Mouse (Mus musculus) liver, embryonic 16.5 days (tissue): ENCODE results near the gene Plekha6. TPM values are rescaled to one million over a fixed set of nuclear protein-coding genes. Genes with fewer than 3 reads are reported as not detected.
"Not testable (repeated sequence)": the region's sequence is repeated elsewhere in the genome, so short reads cannot be mapped to it uniquely, and the experiment has no call there.

Experiments used
- ATAC-seq: fragments of 200-750 bp; cut with Nextera tagmentation; 2 replicates; pipeline ENCODE4 v1.8.0; 2017; ENCODE audit warnings: low read depth, mild to moderate bottlenecking, moderate number of reproducible peaks, moderate library complexity
- H3K27ac ChIP-seq: fragments of 300-500 bp; sonication (generic); 2 replicates; pipeline ENCODE4 v1.5.1; 2014; ENCODE audit warnings: mild to moderate bottlenecking, low read length
- H3K27me3 ChIP-seq: fragments of 300-500 bp; sonication (generic); 2 replicates; pipeline ENCODE4 v1.6.1; 2014; ENCODE audit warnings: low read depth, low read length, mixed read lengths; ENCODE audit not compliant: control insufficient read depth, insufficient read depth
- H3K36me3 ChIP-seq: fragments of 300-500 bp; sonication (generic); 2 replicates; pipeline ENCODE4 v1.6.1; 2014; ENCODE audit warnings: mild to moderate bottlenecking; ENCODE audit not compliant: control insufficient read depth, insufficient read depth
- H3K4me1 ChIP-seq: fragments of 300-500 bp; sonication (generic); 2 replicates; pipeline ENCODE4 v1.6.1; 2014; ENCODE audit warnings: low read depth, low read length, mixed read lengths; ENCODE audit not compliant: control insufficient read depth
- H3K4me2 ChIP-seq: fragments of 300-500 bp; sonication (generic); 2 replicates; pipeline ENCODE4 v1.6.1; 2014; ENCODE audit warnings: low read depth, low read length, mixed read lengths
- H3K4me3 ChIP-seq: fragments of 300-500 bp; sonication (generic); 2 replicates; pipeline ENCODE4 v1.5.1; 2014; ENCODE audit warnings: low read depth, mild to moderate bottlenecking, low read length
- H3K9ac ChIP-seq: fragments of 300-500 bp; sonication (generic); 2 replicates; pipeline ENCODE4 v1.6.1; 2014; ENCODE audit warnings: low read depth, low read length
- H3K9me3 ChIP-seq: fragments of 300-500 bp; sonication (generic); replicated peaks from 2 replicates; pipeline ENCODE4 v1.6.1; 2016; ENCODE audit warnings: low read length; ENCODE audit not compliant: control insufficient read depth
- WGBS: fragments of 180-500 bp; shearing (Covaris S2); extraction: QIAGEN DNeasy Blood & Tissue Kit; methylation state at CpG from one replicate; pipeline ENCODE4 v1.1.7; 2014; ENCODE audit not compliant: insufficient replicate concordance; 5-methylcytosine and 5-hydroxymethylcytosine counted together
- polyA plus RNA-seq: library from polyadenylated mRNA; unstranded; fragments of >200 nt; fragmentation: Nextera tagmentation; extraction: Ambion mirVana; gene quantifications from 2 replicates; pipeline ENCODE4 v1.2.1, GENCODE M21; 2015

Gene Plekha6
- polyA plus RNA-seq, 1 experiment from 2014 or later, result 3.7 TPM

DNA sequence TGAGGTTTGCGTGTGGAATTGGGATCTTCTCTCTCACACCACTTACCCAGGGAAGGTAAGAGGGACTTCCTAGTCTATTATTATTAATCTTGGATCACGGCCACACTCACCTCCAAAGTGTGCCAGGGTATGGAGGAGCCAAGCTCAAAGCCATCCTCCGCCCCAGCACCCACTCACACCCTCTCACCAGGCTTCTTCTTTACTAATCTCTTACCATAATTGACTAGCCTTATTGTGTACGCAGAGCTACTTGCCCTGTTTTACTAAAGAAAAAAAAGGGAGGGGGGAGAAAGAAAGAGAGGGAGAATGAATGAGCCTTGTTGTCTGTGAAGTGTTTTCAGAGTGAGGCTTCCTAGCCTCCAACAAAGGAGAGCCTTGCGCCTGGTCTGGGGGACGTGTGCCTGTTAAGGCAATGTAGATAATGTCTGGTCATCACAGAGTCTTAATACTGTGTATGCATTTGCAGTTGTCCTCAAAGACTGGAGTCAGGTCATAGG is 164.3 kb downstream of the Plekha6 start:
- Histone ChIP-seq H3K27me3 (peaks cover 23% of the 10 kb centered on the region), H3K9ac (no peak overlapping the region), H3K27ac (no peak overlapping the region), H3K4me3 (no peak overlapping the region), H3K4me1 (no peaks in the 10 kb centered on the region), H3K4me2 (no peak overlapping the region), H3K9me3 (no peaks in the 10 kb centered on the region), H3K36me3 (no peaks in the 10 kb centered on the region)
- ATAC-seq, result no peak
- WGBS, result 69% methylated on average over 6 of the region's 6 CpGs

DNA sequence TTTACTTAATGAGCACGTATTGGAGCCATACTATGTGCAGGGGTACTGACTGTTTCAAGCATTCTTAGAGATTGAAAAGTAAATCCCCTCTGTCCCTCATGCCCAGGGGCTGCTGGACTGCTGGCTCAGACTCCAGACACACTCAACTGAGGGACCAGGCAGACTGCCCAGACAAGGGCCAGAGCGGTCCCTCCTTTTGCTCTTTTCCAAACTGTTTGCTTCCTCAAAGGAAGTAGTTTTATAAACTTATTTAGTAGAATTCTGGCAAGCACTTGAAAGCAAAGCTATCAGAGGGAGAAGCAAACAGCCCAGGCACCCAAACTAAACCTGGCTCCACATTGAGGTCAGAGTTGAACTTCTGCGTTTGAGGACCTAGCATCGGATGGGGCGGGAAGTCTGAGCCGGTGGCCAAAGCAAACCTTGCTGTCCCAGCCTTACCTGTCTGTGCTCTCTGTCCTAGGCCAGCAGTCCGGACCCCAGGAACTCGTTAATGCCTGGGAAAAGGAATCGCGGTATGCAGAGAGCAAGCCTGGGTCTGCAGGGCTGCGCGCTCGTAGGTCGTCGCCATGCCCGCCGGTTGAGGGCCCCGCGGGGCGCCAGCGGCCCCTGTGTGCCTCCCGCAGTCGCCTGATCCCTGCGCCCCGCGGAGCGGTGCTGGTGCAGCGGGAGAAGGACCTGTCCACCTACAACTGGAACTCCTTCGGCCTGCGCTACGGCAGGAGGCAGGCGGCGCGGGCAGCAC is 165.1 kb downstream of the Plekha6 start:
- ATAC-seq, result peak; percentile 19; the same call in 1 of the 2 replicates
- peaks cover 23% of the 10 kb centered on the region for H3K27me3 ChIP-seq

DNA sequence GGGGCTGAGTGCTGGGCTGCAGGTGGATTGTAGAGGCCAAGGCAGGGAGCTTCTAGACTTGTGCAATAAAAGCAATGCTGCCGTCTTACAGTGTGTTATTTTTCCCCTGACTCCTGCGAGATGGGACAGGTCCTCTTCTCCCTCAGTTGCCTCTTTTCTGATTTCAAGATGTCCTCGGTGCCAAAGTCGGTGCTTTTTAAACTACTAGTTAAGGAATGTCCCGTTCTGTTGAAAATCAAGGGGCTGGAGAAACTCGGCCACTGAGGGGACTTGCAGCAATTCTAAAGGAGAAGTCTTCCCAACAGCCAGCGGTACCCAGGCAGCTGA is 165.6 kb downstream of the Plekha6 start:
- Histone ChIP-seq H3K36me3 (no peaks in the 10 kb centered on the region), H3K27ac (no peak overlapping the region), H3K9me3 (no peaks in the 10 kb centered on the region), H3K4me1 (no peaks in the 10 kb centered on the region), H3K4me2 (peak overlapping the region; percentile 42), H3K27me3 (peaks cover 23% of the 10 kb centered on the region), H3K4me3 (peak overlapping the region; percentile 25; the same call in 1 of the 2 replicates), H3K9ac (no peak overlapping the region)
- ATAC-seq, result no peak
- WGBS, result 18% methylated on average over 7 of the region's 7 CpGs

More for the DNA sequence above, 165.1 kb downstream of the Plekha6 start:
- Histone ChIP-seq H3K9ac (no peak overlapping the region), H3K4me1 (no peaks in the 10 kb centered on the region), H3K4me2 (peak overlapping the region; percentile 42), H3K27ac (no peak overlapping the region), H3K4me3 (peak overlapping the region; percentile 25; the same call in 1 of the 2 replicates), H3K36me3 (no peaks in the 10 kb centered on the region), H3K9me3 (no peaks in the 10 kb centered on the region)
- WGBS, result 10% methylated on average over 34 of the region's 34 CpGs

DNA sequence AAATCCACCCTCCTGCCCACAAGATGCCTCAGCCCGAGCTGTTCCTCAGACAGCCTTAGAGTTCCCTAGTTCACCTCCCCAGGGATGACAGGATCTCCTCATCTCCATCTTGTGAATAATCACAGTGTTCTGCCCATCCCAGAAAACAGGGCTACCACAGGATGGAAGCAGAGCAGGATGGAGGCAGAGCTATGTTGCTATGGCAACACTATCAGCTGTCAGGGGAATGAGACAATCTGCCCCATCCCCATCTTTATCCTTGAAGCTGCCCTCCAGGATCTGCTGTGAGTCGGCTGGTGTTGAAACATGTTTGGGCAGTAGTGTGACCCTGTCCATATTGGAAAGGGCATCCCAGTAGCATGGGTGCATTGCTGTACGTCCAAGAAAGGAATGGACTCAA is 167.1 kb downstream of the Plekha6 start:
- Histone ChIP-seq H3K27me3 (peaks cover 23% of the 10 kb centered on the region), H3K4me2 (no peak overlapping the region), H3K9ac (no peak overlapping the region), H3K27ac (no peak overlapping the region), H3K4me1 (no peaks in the 10 kb centered on the region), H3K4me3 (no peak overlapping the region), H3K9me3 (no peaks in the 10 kb centered on the region), H3K36me3 (no peaks in the 10 kb centered on the region)
- no peak for ATAC-seq
- 45% methylated on average over 3 of the region's 3 CpGs for WGBS

DNA sequence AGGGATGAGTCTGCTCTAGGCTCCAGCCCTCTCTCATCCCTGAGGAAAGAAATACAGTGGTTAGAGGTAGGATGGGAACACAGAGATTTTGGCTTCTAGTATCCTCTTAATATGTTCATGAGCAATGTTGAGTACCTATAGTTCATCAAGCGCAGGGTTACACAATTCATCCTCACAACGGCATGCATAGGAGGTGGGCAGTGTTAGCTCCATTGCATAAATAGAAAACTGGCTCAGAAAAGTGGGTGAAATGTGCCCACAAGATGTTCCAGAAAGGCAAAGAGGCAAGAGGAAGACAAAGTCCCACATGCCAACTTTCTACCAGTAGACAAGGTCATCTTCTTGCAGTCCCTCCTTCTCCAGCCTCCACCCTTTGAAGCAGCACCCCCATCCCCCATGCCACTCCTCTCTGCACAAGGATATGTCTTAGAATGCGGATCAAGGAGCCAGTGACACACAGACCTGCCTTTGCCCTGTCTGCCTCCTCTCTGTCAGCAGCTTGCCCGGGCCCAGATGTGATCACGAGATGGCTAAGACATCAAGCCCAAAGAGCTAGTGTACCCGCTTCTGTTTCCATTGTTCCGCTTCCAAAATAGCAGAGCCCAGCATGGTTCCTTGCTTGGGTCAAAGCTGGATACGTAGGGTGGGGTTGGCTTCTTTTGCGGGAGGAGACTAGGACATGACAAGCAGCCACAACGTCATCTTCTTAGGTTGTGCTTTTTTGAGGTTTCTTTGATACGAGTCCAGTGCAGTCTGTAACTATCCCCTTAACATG is 168.8 kb downstream of the Plekha6 start:
- Histone ChIP-seq H3K9ac (no peak overlapping the region), H3K9me3 (no peaks in the 10 kb centered on the region), H3K4me2 (no peak overlapping the region), H3K27me3 (peaks cover 23% of the 10 kb centered on the region), H3K36me3 (no peaks in the 10 kb centered on the region), H3K4me3 (no peak overlapping the region), H3K27ac (no peak overlapping the region), H3K4me1 (no peaks in the 10 kb centered on the region)
- no peak for ATAC-seq
- WGBS, result 67% methylated on average over 11 of the region's 11 CpGs

DNA sequence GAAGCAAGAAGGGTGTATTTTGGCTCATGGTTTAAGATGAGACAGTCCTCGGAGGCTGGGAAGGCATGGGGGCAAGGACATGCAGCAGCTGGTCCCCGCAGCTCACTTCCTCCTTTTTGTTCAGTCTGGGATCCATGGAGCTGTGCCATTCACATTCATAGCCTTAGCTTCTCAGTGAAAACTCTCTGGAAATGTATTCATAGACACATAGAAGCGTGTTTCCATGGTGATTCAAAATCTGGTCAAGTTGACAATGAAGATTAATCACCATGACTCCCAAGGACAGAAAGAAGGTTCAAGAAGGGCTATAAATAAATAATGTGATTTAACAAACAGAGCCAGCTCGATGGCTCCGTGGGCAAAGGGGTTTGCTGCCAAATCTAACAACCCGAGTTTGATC is 169.9 kb downstream of the Plekha6 start:
- H3K4me1 ChIP-seq, result no peaks in the 10 kb centered on the region
- H3K4me3 ChIP-seq, result no peak overlapping the region
- WGBS, result 56% methylated on average over 6 of the region's 6 CpGs
- no peaks in the 10 kb centered on the region for H3K9me3 ChIP-seq
- H3K27me3 ChIP-seq, result peaks cover 15% of the 10 kb centered on the region
- no peak overlapping the region for H3K9ac ChIP-seq
- H3K27ac ChIP-seq, result no peak overlapping the region
- no peak for ATAC-seq
- H3K36me3 ChIP-seq, result no peaks in the 10 kb centered on the region
- no peak overlapping the region for H3K4me2 ChIP-seq

DNA sequence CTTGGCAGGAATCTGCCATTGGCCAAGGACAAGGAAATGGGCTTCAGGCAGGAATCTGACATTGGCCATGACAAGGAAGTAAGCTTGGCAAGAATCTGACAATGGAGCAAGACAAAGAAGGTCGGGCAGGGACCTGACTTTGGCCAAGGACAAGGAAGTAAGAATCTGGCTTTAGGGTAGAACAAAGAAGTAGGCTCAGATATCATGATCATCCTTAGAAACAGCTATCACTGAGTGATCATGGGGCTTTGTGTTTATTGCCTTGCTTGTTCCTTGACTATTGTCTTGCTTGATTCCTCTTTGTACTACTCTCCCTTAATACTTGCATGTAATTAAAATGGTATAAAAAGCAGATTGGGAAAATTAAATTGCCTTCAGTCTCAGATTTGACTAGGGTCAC is 176.4 kb downstream of the Plekha6 start:
- WGBS, result 21% methylated on average over 1 of the region's 1 CpGs
- not testable (repeated sequence) for H3K27ac ChIP-seq, H3K27me3 ChIP-seq, H3K9ac ChIP-seq, H3K36me3 ChIP-seq, H3K4me2 ChIP-seq, H3K4me1 ChIP-seq, H3K9me3 ChIP-seq, ATAC-seq, H3K4me3 ChIP-seq

DNA sequence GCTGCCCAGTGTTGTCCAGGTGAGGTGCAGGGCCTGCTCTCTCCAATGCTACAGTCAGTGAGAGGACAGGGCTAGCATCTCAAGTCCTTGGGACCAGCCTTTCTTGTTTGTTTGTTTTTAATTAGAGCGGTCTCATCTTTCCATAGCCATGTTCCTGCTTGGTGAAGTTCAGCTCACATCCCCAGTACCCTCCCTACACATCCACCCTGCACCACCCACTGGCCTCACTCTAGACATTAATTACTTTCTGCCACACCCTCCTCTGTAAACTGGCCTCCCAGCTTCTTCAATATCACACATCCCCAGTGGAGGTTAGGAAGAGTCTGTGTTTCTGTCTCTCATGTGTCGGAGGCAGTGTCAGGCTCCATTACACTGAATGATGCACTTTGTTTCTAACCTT is 180.3 kb downstream of the Plekha6 start:
- Histone ChIP-seq H3K36me3 (no peaks in the 10 kb centered on the region), H3K4me2 (no peak overlapping the region), H3K27me3 (no peaks in the 10 kb centered on the region), H3K4me1 (no peaks in the 10 kb centered on the region; the same call in 1 of the 2 replicates), H3K27ac (no peak overlapping the region), H3K9me3 (no peaks in the 10 kb centered on the region), H3K9ac (no peak overlapping the region), H3K4me3 (no peak overlapping the region)
- ATAC-seq, result no peak
- WGBS, result 80% methylated on average over 2 of the region's 2 CpGs

DNA sequence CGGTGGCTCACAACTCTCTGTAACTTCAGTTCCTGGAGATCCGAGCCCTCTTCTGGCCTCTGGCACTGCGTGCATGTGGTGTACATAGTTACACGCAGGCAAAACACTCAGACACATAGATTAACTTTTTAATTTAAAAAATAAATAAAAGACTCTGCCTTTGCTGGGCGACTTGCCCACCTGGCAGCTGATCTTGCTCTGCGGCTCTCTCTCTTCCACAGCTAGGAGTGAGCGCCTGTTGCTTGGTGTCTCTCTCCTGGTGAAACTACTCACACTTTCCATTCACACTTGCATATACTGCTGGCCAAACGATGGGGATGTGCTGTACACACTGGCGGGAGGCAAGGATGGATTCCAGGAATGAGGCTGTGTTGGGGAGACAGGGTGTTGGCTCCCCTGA is 182.5 kb downstream of the Plekha6 start:
- H3K27me3 ChIP-seq, result peaks cover 3% of the 10 kb centered on the region; the same call in 1 of the 2 replicates
- no peak overlapping the region for H3K4me3 ChIP-seq
- no peak overlapping the region for H3K9ac ChIP-seq
- no peaks in the 10 kb centered on the region for H3K36me3 ChIP-seq
- no peaks in the 10 kb centered on the region; the same call in 1 of the 2 replicates for H3K4me1 ChIP-seq
- ATAC-seq, result no peak
- H3K9me3 ChIP-seq, result no peaks in the 10 kb centered on the region
- WGBS, result 66% methylated on average over 9 of the region's 9 CpGs
- H3K27ac ChIP-seq, result no peak overlapping the region
- no peak overlapping the region for H3K4me2 ChIP-seq
